Mouse (Mus musculus) hindbrain, embryonic 10.5 days (tissue): Measurements from ENCODE around the gene Abcc1. TPM values are rescaled to one million over a fixed set of nuclear protein-coding genes. Genes with fewer than 3 reads are reported as not detected.

Source experiments
- DNase-seq: peaks from one replicate; pipeline ENCODE4 v3.0.0-alpha.2; 2017; ENCODE audit warnings: low spot score
- H3K27ac ChIP-seq: fragments of 300-500 bp; sonication (generic); 2 replicates; pipeline ENCODE4 v1.5.1; 2016; ENCODE audit warnings: mild to moderate bottlenecking, moderate library complexity
- H3K27me3 ChIP-seq: fragments of 300-500 bp; sonication (generic); 2 replicates; pipeline ENCODE4 v1.6.1; 2016; ENCODE audit warnings: mild to moderate bottlenecking; ENCODE audit not compliant: poor library complexity, insufficient read depth, severe bottlenecking
- H3K36me3 ChIP-seq: fragments of 300-500 bp; sonication (generic); 2 replicates; pipeline ENCODE4 v1.6.1; 2016; ENCODE audit warnings: mild to moderate bottlenecking, moderate library complexity
- H3K4me1 ChIP-seq: fragments of 300-500 bp; sonication (generic); replicated peaks from 2 replicates; pipeline ENCODE4 v1.6.1; 2016; ENCODE audit warnings: mild to moderate bottlenecking
- H3K4me3 ChIP-seq: fragments of 300-500 bp; sonication (generic); 2 replicates; pipeline ENCODE4 v1.5.1; 2016; ENCODE audit warnings: mild to moderate bottlenecking, moderate library complexity
- H3K9me3 ChIP-seq: fragments of 300-500 bp; sonication (generic); 2 replicates; pipeline ENCODE4 v1.6.1; 2016; ENCODE audit warnings: mild to moderate bottlenecking, moderate library complexity
- WGBS: fragments of 180-500 bp; shearing (Covaris S2); methylation state at CpG from one replicate; pipeline ENCODE4 v1.1.7; 2016; 5-methylcytosine and 5-hydroxymethylcytosine counted together
- polyA plus RNA-seq: library from polyadenylated mRNA; unstranded; fragments of >200 nt; fragmentation: Nextera tagmentation; extraction: Ambion mirVana; gene quantifications from 2 replicates; pipeline ENCODE4 v1.2.1, GENCODE M21; 2016

The Abcc1 gene
- polyA plus RNA-seq, 1 experiment from 2014 or later, result 8.3 TPM

DNA sequence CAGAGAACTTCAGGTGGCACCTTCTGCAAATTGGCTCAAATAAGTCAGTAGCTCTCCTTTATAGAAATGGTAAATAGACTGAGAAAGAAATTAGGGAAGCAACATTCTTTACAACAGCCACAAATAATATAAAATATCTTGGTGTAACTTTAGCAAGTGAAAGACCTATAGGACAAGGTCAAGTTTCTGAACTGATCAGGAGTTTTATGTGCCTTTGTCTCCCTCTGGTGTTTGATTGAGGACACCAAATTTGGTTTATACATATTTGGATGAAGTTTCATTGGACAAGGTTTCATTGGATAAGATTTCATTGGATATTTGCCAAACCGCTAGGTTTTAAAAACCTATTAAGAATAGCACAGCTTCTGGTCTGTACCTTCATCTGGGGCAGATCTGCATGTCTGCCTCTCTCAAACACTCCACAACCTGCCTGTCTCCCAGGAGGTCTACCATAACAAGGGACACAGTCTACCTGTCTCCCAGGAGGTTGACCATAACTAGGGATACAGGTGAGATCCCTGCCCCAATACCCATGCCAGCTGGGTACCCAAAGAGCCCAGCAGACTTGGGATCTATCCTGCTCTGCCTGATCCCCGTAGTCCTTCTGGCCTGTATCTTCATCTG, 132.2 kb downstream of the Abcc1 start:
- WGBS, result 91% methylated on average over 2 of the region's 2 CpGs

DNA sequence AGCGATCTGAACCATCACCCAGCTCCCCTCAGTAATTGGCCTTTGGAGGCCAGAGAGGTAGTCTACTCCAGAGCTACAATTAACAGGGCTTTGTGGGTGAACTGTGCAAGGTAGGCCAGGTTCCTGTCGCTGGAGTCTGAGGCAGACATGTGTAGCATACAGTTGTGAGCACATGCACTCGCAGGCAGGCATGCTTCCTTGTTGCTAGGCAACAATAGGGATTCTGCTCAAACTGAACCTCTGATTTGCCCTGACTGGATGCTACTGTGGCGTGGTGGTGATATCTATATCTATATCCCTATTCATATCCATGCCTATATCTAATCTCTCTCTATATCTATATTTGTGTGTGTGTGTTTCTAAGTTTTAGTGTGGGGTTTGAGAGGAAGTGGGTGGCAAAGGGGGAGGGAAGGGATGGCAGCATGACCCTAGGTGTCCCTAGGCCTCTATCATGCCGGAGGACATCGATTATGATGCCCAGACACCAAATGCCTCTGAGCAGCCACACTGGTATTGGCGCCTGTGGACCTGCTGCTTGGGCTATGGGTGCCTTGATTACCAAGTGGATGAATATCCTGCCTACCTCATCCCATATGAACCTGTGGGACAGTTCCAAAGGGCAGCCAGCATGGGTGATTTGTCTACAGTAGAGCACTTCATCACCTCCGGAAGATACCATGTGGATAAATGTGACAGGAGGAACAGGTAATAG, 140.4 kb downstream of the Abcc1 start:
- H3K4me3 ChIP-seq, result no peak overlapping the region
- 0 out of 2 replicates have a peak, but pooled peaks cover 2% of the 10 kb centered on the region for H3K9me3 ChIP-seq
- no peak for DNase-seq
- no peaks in the 10 kb centered on the region for H3K27me3 ChIP-seq
- no peaks in the 10 kb centered on the region for H3K4me1 ChIP-seq
- no peak overlapping the region for H3K27ac ChIP-seq
- H3K36me3 ChIP-seq, result no peaks in the 10 kb centered on the region
- 87% methylated on average over 8 of the region's 8 CpGs for WGBS

More for the DNA sequence above, 132.2 kb downstream of the Abcc1 start:
- Histone ChIP-seq H3K9me3 (0 out of 2 replicates have a peak, but pooled peaks cover 2% of the 10 kb centered on the region), H3K4me3 (no peak overlapping the region), H3K27ac (no peak overlapping the region), H3K36me3 (no peaks in the 10 kb centered on the region), H3K4me1 (no peaks in the 10 kb centered on the region), H3K27me3 (no peaks in the 10 kb centered on the region)
- no peak for DNase-seq

DNA sequence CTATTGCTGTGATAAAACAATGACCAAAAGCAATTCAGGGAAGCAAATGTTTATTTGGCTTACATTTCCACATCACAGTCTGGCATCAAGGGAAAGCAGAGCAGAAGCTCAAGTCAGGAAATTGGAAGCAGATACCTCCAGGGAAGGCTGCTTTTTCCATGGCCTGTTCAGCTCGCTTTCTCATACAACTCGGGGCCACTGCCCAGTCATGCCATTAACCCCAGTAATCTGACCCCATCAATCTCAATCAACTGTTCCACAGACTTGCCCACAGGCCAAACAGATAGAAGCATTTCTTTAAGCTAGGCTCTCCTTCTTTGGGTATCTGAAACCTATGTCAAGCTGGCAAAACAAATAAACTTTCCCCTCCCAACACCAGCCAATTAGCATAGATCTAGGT, 145.1 kb downstream of the Abcc1 start:
- H3K27me3 ChIP-seq, result no peaks in the 10 kb centered on the region
- no peak overlapping the region for H3K27ac ChIP-seq
- 38% methylated on average over 2 of the region's 2 CpGs for WGBS
- H3K4me1 ChIP-seq, result no peaks in the 10 kb centered on the region
- no peak overlapping the region for H3K4me3 ChIP-seq
- no peaks in the 10 kb centered on the region for H3K9me3 ChIP-seq
- DNase-seq, result peak; percentile 6
- H3K36me3 ChIP-seq, result no peaks in the 10 kb centered on the region

Other genes with a start within 250 kb of the Abcc1 start
- gene Nde1, start 198.3 kb upstream of the Abcc1 start, polyA plus RNA-seq, result 151 and 188 TPM in 2 replicates
- 14.3 and 15.3 TPM in 2 replicates for gene Marf1, start 198.2 kb upstream of the Abcc1 start, polyA plus RNA-seq
- 0.04 and 0.06 TPM in 2 replicates for gene Myh11, start 70.2 kb upstream of the Abcc1 start, polyA plus RNA-seq
- 143 and 164 TPM in 2 replicates for gene Fopnl, start 44.2 kb upstream of the Abcc1 start, polyA plus RNA-seq
- gene A630010A05Rik, start 200.8 kb downstream of the Abcc1 start, polyA plus RNA-seq, result not detected in 2 replicates